Mouse (Mus musculus): Measurements from ENCODE around the gene Plcb1. TPM values are rescaled to one million over a fixed set of nuclear protein-coding genes. Genes with fewer than 3 reads are reported as not detected.

The Plcb1 gene
- polyA plus RNA-seq, 1 experiment from 2014 or later, result 0.13 TPM

DNA sequence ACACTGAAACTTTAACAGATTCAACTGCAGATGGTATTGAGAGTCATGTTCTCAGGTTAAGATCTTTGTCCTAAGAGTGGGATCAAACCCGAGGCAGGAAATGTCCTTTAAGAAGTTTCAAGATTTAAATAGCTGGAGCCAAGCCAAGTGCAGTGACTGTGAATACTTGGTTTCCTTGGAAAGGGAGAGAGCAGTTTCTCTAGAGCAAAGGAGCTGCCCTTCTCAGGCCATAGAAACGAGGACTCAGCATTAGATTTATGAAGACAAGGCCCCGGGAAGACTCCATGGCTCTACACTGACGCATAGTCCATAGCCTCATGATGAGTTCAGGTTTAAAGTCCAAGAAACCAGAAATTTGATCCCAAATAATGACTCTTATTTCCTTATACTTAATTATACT is 457.9 kb downstream of the Plcb1 start:
- Histone ChIP-seq H3K27ac (no peak overlapping the region), H3K4me3 (ENCODE audit: inconsistent target) (no peak overlapping the region), H3K79me2 (ENCODE audit: inconsistent target) (no peaks in the 10 kb centered on the region), H3K36me3 (ENCODE audit: inconsistent target) (no peaks in the 10 kb centered on the region)
- WGBS (ENCODE audit: missing documents), result 53% methylated on average over 4 of the region's 4 CpGs

DNA sequence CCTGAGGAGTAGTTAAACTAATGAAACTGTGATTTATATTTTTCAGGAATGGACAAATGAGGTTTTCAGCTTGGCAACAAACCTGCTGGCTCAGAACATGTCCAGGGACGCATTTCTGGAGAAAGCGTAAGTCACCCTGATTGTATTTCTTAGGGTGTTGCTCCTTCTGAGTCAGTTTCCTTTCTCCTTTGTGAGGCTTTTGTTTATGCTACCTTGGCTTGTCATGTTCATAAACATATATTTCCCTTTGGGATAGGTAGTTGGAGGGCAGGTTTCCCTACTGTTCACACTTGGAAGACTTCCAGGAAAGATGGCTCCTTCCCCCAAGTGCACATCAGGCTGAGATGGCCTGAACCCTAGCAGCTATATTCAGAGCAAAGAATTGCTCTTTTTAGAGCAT is 464.1 kb downstream of the Plcb1 start:
- Histone ChIP-seq H3K27ac (no peak overlapping the region), H3K4me3 (ENCODE audit: inconsistent target) (no peak overlapping the region), H3K36me3 (ENCODE audit: inconsistent target) (no peaks in the 10 kb centered on the region), H3K79me2 (ENCODE audit: inconsistent target) (no peaks in the 10 kb centered on the region)
- 97% methylated on average over 2 of the region's 2 CpGs for WGBS (ENCODE audit: missing documents)

DNA sequence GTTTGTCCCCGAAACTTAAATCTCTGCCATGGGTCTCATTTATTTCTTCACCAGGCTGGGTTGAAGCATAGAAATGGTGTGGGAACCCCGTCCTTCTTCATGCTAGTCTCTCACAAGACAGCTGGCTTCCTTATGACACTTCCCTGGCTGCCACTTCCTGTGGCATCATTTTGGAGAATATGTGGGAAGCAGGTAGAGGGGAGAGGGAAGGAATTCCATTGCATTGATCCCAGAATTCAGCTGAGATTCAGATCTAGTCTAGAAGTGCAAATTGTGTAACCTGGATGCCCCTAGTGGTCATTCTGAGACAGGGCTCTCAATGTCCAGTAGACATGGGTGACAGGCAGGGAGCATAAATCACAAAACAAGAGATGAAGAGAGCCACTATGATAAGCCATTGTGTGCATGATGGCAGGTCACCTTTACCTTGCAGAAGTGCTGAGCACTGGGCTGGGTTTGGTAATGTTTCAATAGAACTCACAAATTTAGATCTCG is 466.0 kb downstream of the Plcb1 start:
- Histone ChIP-seq H3K27ac (no peak overlapping the region), H3K4me3 (ENCODE audit: inconsistent target) (no peak overlapping the region), H3K36me3 (ENCODE audit: inconsistent target) (no peaks in the 10 kb centered on the region), H3K79me2 (ENCODE audit: inconsistent target) (no peaks in the 10 kb centered on the region)
- 93% methylated on average over 3 of the region's 3 CpGs for WGBS (ENCODE audit: missing documents)

DNA sequence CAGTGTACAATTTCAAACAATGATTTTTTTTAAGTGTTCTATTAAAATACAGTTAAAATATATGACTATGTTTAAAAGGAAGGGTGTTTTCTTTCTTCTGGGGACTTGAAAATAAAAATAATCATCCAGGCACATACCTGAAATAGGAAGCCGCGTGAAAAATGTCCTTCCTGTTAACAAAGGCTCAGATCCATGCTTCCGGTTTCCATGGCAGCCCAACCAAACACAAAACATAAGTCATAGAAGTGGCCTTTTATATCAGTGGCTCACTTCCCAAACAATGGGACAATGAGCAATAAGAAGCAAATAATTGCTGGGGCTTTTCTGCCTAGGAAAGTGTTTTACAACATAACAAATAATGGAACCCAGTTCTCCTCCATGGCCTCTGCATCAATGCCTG is 473.3 kb downstream of the Plcb1 start:
- H3K36me3 ChIP-seq (ENCODE audit: inconsistent target), result no peaks in the 10 kb centered on the region
- no peak overlapping the region for H3K27ac ChIP-seq
- 67% methylated on average over 3 of the region's 3 CpGs for WGBS (ENCODE audit: missing documents)
- no peak overlapping the region for H3K4me3 ChIP-seq (ENCODE audit: inconsistent target)
- H3K79me2 ChIP-seq (ENCODE audit: inconsistent target), result no peaks in the 10 kb centered on the region

- 91% methylated on average over 2 of the region's 2 CpGs for WGBS (ENCODE audit: missing documents)
Observed at GRCm38 (mm10) chr2:135263943-135264342, 478.1 kb downstream of the Plcb1 start.

DNA sequence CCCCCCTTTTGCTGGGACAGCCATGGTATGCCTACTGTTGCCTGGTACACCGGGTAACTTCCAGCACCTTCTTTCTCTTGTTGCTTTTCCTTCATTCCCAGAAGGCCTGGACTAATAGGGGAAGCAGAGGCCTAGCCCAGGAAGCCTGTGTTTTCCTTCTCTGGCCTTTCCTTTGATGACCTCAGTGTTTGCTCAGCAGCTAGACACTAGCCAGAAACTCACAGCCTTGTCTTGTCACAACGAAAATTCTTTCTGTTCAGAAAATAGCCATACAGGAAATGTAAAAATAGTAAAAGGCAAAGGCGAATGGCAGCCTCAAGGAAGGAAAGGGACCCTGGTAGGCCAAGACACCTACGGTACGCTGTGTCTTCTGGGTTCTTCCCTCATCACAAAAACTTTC is 489.1 kb downstream of the Plcb1 start:
- Histone ChIP-seq H3K27ac (no peak overlapping the region), H3K4me3 (ENCODE audit: inconsistent target) (no peak overlapping the region), H3K36me3 (ENCODE audit: inconsistent target) (no peaks in the 10 kb centered on the region), H3K79me2 (ENCODE audit: inconsistent target) (no peaks in the 10 kb centered on the region)
- WGBS (ENCODE audit: missing documents), result 58% methylated on average over 5 of the region's 5 CpGs

More at GRCm38 (mm10) chr2:135263943-135264342, 478.1 kb downstream of the Plcb1 start:
- H3K36me3 ChIP-seq (ENCODE audit: inconsistent target), result no peaks in the 10 kb centered on the region
- no peaks in the 10 kb centered on the region for H3K79me2 ChIP-seq (ENCODE audit: inconsistent target)
- no peak overlapping the region for H3K27ac ChIP-seq
- no peak overlapping the region for H3K4me3 ChIP-seq (ENCODE audit: inconsistent target)

DNA sequence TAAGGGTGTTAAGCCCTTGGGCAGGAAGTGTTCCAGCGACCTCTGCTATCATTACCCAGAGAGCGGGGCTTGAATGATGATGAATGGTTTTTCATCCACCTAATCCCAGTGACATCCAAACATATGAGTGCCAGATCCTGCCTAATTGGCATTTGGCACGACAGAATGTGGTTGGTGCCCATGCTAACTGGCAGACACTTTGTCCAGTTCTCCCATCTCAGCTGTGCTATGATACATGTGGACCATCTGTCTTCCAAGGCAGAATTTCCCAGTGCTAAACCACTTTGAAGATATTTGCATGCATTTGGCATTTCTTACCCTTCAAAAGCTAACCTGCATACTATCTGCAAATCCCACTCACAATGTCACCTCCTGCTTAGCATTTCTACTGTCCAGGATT is 492.6 kb downstream of the Plcb1 start:
- Histone ChIP-seq H3K4me3 (ENCODE audit: inconsistent target) (no peak overlapping the region), H3K79me2 (ENCODE audit: inconsistent target) (no peaks in the 10 kb centered on the region), H3K36me3 (ENCODE audit: inconsistent target) (no peaks in the 10 kb centered on the region), H3K27ac (no peak overlapping the region)
- 88% methylated on average over 3 of the region's 3 CpGs for WGBS (ENCODE audit: missing documents)

GRCm38 (mm10) chr2:135279026-135279425 is 493.2 kb downstream of the Plcb1 start:
- WGBS (ENCODE audit: missing documents), result 85% methylated on average over 6 of the region's 6 CpGs
- H3K4me3 ChIP-seq (ENCODE audit: inconsistent target), result no peak overlapping the region
- no peaks in the 10 kb centered on the region for H3K79me2 ChIP-seq (ENCODE audit: inconsistent target)
- no peak overlapping the region for H3K27ac ChIP-seq
- no peaks in the 10 kb centered on the region for H3K36me3 ChIP-seq (ENCODE audit: inconsistent target)

DNA sequence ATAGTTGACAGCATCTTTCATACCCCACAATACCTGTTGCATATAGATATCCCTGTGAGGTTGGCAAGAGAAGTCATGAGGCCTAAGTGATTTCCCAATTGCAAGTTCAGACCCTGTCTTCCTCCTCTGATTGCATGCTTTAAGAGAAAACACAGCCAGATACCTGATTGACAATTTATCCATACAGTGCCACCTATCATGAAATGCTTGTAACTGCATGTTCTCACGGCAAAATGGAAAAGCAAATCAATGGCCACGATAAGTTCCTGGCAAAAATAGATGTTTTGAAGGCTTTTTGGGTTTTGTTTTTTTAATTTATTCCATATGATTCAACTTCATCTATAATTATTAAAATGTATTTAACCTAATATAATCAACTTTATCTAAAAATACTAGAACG is 497.9 kb downstream of the Plcb1 start:
- 56% methylated on average over 3 of the region's 3 CpGs for WGBS (ENCODE audit: missing documents)
- H3K36me3 ChIP-seq (ENCODE audit: inconsistent target), result no peaks in the 10 kb centered on the region
- no peak overlapping the region for H3K27ac ChIP-seq
- no peaks in the 10 kb centered on the region for H3K79me2 ChIP-seq (ENCODE audit: inconsistent target)
- H3K4me3 ChIP-seq (ENCODE audit: inconsistent target), result no peak overlapping the region

GRCm38 (mm10) chr2:135296184-135296769 is 510.4 kb downstream of the Plcb1 start:
- H3K27ac ChIP-seq, result no peak overlapping the region
- H3K79me2 ChIP-seq (ENCODE audit: inconsistent target), result no peaks in the 10 kb centered on the region
- H3K4me3 ChIP-seq (ENCODE audit: inconsistent target), result no peak overlapping the region
- no peaks in the 10 kb centered on the region for H3K36me3 ChIP-seq (ENCODE audit: inconsistent target)
- WGBS (ENCODE audit: missing documents), result over 99% methylated on average over 8 of the region's 8 CpGs

DNA sequence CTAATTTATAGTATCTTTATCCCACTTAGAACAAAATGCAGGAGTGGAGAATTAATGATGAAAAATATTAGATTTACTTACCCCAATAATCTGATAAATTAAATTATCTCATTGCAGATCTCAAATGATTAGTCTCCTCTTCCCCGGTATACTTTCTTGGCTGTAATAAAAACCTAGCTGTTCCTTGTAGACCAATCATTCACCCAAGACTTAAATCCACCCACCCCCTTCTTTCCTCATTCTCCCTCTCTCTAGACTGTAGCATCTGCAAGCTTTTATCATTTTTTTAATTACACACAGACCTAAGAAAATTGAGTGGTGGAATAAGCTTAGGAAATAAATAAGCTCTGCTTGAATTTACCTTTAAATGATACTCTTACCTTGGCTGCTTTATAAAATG is 514.6 kb downstream of the Plcb1 start:
- Histone ChIP-seq H3K36me3 (ENCODE audit: inconsistent target) (no peaks in the 10 kb centered on the region), H3K4me3 (ENCODE audit: inconsistent target) (no peak overlapping the region), H3K27ac (no peak overlapping the region), H3K79me2 (ENCODE audit: inconsistent target) (no peaks in the 10 kb centered on the region)
- WGBS (ENCODE audit: missing documents), result 89% methylated on average over 1 of the region's 1 CpGs

DNA sequence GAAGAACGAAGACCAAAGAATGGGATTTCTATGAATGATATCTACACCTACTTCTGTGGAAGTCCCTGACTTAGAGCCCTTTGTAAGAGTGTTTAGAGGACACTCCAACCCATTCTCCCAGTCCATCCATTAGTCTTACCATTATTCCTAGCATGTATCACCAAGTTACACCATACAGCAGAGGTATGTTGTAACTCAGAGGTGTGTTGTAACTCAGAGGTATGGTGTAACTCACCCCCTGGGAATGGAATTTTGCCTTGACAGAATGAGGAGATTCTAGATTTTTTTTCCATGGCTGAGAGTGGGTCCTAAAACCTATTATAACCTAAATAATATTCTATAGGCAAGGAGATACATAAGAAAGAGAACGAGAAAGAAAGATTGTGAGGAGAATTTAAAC is 516.6 kb downstream of the Plcb1 start:
- no peaks in the 10 kb centered on the region for H3K36me3 ChIP-seq (ENCODE audit: inconsistent target)
- no peak overlapping the region for H3K4me3 ChIP-seq (ENCODE audit: inconsistent target)
- H3K27ac ChIP-seq, result no peak overlapping the region
- H3K79me2 ChIP-seq (ENCODE audit: inconsistent target), result no peaks in the 10 kb centered on the region
- 97% methylated on average over 2 of the region's 2 CpGs for WGBS (ENCODE audit: missing documents)

DNA sequence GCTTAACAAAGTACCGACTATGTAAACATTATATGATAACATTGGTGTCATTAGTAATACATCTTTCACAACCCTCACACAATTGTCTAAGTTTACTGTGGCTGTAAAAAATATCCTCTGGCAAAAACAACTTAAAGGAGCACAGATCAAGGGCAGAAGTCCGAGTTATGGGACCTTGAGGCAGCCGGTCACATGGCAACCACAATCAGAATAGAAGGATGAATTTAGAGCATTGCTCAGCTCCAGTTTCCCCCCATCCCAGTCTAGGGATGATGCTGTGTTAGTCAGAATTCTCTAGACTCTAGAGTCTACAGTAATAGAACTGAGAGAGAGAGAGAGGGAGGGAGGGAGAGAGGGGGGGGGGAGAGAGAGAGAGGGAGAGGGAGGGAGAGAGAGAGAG is 519.3 kb downstream of the Plcb1 start:
- WGBS (ENCODE audit: missing documents), result 94% methylated on average over 3 of the region's 3 CpGs

GRCm38 (mm10) chr2:135305736-135306471 is 520.0 kb downstream of the Plcb1 start:
- no peaks in the 10 kb centered on the region for H3K36me3 ChIP-seq (ENCODE audit: inconsistent target)
- H3K4me3 ChIP-seq (ENCODE audit: inconsistent target), result no peak overlapping the region
- no peaks in the 10 kb centered on the region for H3K79me2 ChIP-seq (ENCODE audit: inconsistent target)
- 80% methylated on average over 7 of the region's 7 CpGs for WGBS (ENCODE audit: missing documents)
- no peak overlapping the region for H3K27ac ChIP-seq

More for the DNA sequence above, 519.3 kb downstream of the Plcb1 start:
- Histone ChIP-seq H3K36me3 (ENCODE audit: inconsistent target) (no peaks in the 10 kb centered on the region), H3K79me2 (ENCODE audit: inconsistent target) (no peaks in the 10 kb centered on the region), H3K27ac (no peak overlapping the region), H3K4me3 (ENCODE audit: inconsistent target) (no peak overlapping the region)

DNA sequence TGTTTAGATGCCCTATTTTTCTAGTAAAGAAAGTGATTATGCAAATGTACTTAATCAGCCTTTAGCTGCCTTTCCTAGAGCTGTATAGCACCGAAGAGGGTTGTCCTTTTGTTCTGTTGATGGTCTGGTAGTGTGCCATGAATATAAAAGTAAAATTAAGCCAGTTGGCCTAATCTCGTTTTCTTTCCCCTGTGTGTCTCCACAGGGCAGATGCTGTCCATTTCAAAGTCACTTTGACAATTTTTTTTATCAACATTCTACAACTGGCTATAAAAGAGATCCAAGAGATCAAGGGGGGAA is 520.6 kb downstream of the Plcb1 start:
- WGBS (ENCODE audit: missing documents), result 77% methylated on average over 2 of the region's 2 CpGs
- H3K27ac ChIP-seq, result no peak overlapping the region

GRCm38 (mm10) chr2:135307787-135308186 is 521.9 kb downstream of the Plcb1 start:
- Histone ChIP-seq H3K36me3 (ENCODE audit: inconsistent target) (no peaks in the 10 kb centered on the region), H3K79me2 (ENCODE audit: inconsistent target) (no peaks in the 10 kb centered on the region), H3K4me3 (ENCODE audit: inconsistent target) (no peak overlapping the region), H3K27ac (no peak overlapping the region)
- whole genome bisulfite sequencing (ENCODE audit: missing documents), result 95% methylated on average over 4 of the region's 4 CpGs

More for the DNA sequence above, 520.6 kb downstream of the Plcb1 start:
- Histone ChIP-seq H3K79me2 (ENCODE audit: inconsistent target) (no peaks in the 10 kb centered on the region), H3K36me3 (ENCODE audit: inconsistent target) (no peaks in the 10 kb centered on the region), H3K4me3 (ENCODE audit: inconsistent target) (no peak overlapping the region)
